Mouse (Mus musculus): ENCODE data around the gene Gm12169.

The Gm12169 gene

DNA sequence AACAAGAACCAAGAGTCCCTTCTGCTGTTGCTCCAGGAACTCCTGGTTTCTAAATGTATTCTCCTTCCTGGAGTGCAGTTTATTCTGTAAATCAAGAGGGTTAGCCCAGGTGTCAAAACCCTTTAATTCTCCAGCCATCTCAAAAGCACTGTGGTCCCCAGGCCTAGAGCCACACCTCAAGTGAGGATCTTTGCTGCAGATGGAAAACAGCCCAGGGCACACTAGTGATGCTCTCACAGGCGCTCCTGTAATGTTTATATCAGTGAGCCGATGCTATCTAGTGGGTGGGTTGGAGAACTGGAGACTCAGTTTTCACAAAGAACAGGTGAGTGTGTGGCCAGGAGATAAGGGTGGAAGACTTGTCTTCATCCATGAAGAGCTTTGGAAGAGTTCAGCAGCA lies at the start of gene Gm12169:
Gene Gm12169 (plus strand): TSS at position 301 of the 400 bp plus-strand sequence.
- no peak for DNase-seq (ENCODE audit: low read depth, low spot score)

DNA sequence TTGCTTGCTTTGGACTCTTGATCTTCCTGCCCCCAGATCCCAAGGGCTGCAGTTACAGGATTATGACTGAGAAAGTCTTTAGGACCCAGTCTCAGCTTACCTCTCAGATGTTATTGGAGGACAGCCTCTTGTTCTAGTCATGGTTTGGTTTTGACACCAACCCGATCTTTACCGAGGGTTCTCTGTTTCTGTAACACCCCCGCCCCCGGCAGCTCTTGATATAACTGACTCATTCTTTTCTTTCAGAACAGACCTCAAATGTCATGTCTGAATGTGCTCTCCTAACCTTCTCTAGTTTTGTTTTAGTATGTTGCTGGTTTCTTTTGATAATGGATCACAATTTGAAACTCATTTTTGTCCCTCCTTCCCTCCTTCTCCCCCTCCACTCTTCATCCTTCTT lies 49.8 kb upstream of the Gm12169 start:
- DNase-seq (ENCODE audit: low read depth, low spot score), result no peak

DNA sequence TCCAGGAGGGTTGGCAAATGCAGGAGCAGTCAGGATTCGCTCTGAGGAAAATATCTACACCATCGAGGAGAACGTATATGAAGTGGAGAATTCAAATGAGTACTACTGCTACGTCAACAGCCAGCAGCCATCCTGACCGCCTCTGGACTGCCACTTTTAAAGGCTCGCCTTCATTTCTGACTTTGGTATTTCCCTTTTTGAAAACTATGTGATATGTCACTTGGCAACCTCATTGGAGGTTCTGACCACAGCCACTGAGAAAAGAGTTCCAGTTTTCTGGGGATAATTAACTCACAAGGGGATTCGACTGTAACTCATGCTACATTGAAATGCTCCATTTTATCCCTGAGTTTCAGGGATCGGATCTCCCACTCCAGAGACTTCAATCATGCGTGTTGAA lies 44.7 kb upstream of the Gm12169 start:
- DNase-seq (ENCODE audit: low read depth, low spot score), result no peak

DNA sequence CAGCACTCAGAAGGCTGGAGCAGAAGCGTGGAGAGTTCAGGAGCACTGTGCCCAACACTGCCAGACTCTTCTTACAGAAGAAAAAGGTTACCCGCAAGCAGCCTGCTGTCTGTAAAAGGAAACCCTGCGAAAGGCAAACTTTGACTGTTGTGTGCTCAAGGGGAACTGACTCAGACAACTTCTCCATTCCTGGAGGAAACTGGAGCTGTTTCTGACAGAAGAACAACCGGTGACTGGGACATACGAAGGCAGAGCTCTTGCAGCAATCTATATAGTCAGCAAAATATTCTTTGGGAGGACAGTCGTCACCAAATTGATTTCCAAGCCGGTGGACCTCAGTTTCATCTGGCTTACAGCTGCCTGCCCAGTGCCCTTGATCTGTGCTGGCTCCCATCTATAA lies 43.5 kb upstream of the Gm12169 start:
- no peak for DNase-seq (ENCODE audit: low read depth, low spot score)

DNA sequence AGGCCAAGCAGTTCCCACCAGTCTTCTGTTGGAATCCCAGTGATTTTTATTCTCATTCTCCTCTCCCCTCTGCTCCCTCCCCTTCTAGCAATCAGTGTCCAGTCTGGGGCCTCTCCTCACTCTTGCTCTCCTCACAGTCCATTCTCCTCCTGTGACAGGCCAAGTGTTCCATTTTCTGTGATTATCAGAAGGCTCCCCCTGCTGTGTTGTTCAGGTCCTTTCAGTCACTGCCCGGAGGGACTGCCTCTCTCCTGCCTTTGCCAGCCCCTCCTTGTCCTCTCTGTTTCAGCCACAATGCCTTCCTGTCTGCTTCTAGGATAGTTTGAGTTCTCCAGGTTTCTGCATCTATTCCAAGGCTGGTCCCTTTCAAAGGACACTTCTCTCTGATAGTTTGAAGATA lies 35.8 kb upstream of the Gm12169 start:
- no peak for DNase-seq (ENCODE audit: low read depth, low spot score)

DNA sequence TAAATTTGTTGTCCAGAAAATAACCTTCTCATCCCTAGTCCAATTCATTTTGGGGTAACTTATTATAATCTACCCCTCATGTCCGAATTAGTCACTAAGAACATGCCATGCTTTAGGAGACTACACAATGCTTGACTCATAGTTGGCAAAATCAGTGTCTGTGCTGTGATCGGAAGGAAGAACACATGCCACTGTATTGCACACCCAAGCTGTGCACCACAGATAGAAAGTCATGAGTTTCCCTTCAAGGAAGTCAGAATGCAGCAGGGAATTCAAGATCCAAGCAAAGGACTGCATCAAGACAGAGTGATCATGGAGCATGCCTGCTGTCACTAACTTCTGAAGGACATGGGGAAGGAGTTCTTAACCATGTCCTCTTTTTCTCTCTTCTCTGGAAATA lies 35.4 kb upstream of the Gm12169 start:
- no peak for DNase-seq (ENCODE audit: low read depth, low spot score)

DNA sequence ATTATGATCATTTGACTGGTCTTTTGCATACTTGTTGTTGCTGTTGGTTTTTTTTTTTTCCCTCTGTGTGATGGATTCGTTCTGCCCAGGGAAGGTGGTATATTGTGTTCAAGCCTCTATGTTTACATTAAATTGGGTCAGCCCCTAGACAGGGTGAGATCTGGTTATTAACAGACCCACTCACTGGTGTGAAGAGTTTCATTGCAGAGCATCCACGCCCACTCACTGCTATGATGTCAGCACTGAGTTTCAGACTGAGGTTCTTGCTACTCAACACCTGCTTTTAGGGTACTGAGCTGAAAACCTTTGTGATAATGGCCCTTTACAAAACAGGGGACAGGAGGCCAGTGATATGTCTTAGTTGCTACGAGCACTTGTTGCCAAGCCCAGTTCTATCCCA lies 16.9 kb upstream of the Gm12169 start:
- no peak for DNase-seq (ENCODE audit: low read depth, low spot score)

DNA sequence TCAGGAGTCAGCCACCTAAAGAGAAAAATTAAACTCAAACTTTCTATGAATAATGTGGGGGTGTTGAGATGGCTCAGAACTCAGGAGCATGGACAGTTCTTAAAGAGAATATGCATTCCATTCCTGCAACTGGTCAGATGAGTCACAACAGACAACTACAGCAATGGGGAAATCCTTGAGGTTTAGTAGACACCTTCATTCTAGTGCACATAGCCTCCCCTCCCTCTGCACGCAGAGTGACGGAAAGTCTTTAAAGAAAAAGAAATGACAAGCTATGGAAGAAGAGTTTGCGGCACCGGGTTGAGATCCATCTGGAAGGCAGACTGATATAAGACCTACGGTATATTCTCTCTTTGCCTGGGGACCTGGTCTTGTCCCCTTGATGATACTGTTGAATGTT lies 14.1 kb upstream of the Gm12169 start:
- no peak for DNase-seq (ENCODE audit: low read depth, low spot score)

DNA sequence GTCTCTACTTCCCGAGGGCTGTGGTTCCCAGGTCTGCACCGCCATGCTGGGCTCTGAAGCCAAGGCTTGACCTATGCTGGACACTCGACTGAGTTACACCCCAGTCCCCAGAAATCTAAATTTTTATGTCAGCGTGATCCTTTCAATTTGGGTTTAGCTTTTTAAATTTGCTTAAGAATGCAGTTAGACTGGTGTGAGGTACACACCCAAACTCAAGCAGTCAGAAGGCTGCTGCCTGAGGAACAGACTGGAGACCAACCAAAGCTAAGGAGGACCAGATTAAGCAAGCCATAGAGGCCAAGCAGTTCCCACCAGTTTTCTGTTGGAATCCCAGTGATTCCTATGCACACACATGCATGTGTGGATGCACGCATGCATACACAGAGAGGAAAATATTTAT lies 2.7 kb upstream of the Gm12169 start:
- DNase-seq (ENCODE audit: low read depth, low spot score), result peak; percentile 77

DNA sequence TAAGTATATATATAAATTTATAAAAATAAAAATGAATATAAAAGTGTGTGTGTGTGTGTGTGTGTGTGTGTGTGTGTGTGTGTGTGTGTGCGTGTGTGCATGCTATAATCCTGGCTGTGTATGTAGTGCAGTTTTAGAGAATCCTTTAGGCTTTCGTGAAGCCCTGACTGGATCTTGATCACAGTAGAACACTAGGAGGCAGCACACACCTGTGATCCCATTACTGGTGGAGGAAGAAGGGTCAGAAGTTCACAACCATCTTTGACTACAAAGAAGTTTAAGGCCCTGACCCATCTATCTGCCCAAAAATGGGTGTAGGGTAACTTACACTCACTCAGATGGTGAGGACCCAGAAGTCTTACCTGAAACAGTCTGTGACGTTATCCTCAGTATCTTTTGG lies 1.3 kb upstream of the Gm12169 start:
- DNase-seq (ENCODE audit: low read depth, low spot score), result peak; percentile 72

DNA sequence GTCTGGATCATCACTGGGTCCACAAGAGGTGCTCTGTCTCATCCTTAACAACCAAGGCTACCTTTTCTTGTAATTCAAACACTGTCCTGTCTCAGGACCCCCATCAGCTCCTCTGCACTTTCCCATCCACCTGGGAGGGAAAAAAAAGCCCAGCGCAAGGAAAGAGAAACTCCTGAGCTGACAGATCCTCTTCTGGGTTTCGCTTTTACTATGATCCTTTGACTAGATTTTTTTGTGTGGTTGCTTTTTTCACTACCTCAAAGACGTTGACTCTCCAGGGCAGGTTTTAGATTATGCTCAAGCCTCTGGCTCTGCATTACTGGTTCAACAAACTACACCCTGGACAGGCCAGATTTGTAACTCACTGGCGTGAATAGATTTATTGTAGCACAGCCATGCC lies 6.1 kb downstream of the Gm12169 start:
- DNase-seq (ENCODE audit: low read depth, low spot score), result no peak

DNA sequence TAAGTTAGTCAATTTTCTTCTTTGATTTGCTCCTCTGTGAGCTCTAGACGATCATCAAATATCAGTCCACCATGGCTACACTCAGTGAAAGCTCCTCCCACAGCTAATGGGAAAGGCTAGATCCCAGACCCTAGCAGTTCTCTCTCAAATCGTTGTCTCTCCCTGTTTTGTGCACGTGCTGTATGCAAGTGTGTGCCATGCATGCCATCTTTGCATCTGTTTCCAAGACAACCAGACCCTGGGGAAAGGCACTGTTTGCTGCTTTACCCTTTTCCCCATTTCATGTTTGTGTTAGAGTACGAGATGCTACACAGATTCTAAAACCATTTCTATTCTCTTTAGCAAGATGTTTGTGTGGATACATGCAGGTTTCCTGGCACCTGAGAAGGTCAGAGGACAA lies 13.0 kb downstream of the Gm12169 start:
- DNase-seq (ENCODE audit: low read depth, low spot score), result peak; percentile 20

DNA sequence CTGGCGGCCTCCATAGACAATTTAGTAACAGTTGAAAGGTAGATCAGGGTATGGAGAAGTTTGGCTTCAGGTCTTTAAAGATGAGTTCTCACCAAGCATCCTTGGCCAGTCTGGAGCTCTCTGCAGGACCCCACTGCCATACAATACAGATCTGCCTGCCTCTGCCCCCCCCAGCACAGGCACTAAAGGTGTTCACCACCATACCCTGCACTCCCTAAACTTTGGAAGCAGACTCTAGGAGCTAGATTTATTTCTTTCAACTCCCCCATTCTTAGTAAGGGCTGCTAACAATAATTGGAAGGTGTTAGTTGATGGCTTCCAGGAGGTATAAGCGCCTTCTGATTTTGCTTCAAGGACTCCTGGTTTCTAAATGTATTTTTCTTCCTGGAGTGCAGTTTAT lies 19.5 kb downstream of the Gm12169 start:
- DNase-seq (ENCODE audit: low read depth, low spot score), result no peak

DNA sequence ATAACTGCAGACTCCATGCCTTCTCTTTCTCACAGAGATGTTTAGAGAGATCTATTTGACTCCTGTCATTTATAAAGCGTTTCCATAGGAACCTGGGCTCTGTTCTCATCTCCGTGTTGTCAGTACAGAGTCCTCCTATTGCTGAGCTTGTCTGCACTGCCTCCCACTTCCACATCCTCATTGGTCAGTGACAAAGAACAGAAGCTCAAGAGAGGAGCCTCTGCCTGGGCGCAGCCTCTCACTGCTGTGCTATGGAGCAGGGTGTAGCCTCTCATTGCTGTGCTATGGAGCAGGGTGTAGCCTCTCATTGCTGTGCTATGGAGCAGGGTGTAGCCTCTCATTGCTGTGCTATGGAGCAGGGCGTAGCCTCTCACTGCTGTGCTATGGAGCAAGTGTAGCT lies 25.7 kb downstream of the Gm12169 start:
- peak; percentile 43 for DNase-seq (ENCODE audit: low read depth, low spot score)

DNA sequence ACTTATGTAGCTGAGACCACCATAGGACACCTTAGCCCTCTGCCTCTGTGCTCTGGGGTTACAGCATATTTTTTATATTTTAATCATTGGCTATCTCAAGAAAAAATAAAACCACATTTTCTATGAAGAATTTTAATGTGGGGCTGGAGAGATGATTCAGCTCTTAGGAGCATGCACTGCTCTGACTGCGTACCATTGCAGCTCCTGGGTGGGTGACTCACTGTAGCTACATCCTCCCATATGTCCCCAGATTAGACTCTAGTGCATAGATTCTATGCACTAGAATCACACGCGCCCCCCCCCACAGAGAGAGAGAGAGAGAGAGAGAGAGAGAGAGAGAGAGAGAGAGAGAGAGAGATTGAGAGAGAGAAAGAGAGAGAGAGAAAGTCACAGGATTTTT lies 28.7 kb downstream of the Gm12169 start:
- DNase-seq (ENCODE audit: low read depth, low spot score), result no peak

DNA sequence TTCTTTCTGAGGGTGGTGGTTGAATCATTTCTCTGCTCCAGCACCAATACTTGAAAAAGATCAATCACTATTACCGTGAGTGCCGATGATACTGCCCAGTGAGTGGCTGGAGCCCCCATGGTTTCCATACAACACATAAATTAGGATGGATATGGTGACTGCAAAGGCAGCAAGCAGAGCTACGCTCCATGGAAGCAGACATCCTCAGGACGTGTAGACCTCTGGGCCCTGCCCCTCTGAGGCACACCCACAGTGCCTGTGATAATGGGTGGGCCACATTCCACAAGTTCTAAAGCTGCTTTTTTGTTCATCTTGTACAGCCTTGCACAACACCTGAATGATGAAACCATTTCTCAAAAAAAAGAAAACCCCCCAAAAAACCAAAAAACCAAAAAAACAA lies 37.1 kb downstream of the Gm12169 start:
- DNase-seq (ENCODE audit: low read depth, low spot score), result peak; percentile 25

DNA sequence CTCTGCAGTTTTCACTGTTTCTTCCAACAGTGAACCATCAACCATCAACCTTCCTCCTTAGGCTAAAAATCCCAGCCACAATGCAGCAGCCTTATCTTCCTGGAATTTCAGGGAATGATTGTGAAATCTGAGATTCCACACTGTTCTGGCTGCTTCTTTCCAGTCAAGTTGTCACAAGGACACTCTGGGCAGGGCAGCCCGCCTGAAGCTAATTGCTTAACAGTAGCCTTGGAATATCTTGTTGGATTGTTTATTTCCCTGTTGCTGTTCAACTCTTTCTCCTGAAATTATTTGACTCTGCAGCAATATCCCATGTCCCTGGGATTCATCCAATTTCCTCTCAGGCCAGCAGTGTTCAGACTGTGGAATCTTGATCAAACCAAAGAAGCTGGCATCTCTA lies 40.7 kb downstream of the Gm12169 start:
- no peak for DNase-seq (ENCODE audit: low read depth, low spot score)

DNA sequence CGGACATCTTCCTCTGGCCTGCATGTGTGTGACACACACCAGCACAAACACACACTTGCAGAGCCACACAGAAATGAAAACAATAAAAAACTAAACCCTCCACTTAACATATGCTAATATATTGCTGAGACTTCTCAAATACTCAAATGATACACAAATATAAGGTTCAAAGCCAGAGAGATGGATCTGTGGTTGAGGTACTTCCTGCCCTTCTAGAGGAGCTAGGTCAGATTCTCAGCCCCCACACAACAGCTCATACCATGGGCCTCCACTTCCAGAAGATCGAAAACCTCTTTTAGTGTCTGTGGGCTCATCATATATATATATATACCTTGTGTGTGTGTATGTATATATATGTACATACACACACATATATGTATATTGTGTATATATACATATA lies 42.0 kb downstream of the Gm12169 start:
- DNase-seq (ENCODE audit: low read depth, low spot score), result no peak

DNA sequence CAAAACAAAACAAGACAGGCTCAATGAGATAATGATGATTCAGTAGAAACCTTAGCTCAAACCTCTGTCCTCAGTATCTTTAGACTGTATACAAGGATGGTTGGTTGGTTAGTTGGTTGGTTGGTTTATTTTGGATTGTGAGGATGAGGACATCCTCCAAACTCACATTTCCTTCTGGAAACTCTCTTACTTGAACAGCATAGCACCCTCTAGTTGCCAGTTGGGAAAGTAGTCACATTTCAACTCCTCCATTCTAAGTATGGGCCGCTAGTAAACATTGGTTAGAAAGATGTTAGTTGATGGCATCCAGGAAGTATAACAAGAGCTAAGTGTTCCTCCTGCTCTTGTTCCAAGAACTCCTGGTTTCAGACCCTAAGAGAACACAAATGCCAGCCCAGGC lies 45.1 kb downstream of the Gm12169 start:
- peak; percentile 28 for DNase-seq (ENCODE audit: low read depth, low spot score)

DNA sequence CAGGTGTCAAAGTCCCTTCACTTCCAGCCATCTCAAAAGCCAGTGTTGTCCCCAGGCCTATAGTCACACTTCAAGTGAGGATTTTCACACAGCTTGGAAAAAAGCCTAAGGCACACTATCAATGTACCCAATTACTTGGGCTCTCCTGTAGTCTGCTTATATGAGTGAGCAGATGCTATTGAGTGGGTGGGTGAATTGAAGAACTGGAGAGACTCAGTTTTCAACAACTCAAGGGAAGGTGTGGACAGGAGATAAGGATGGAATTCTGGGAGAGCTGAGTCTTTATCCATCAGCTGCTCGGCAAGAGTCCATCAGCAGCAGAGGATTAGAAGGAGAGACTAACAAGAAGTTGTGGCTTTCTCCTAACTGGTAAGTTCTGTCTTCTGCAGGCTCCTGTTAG lies 47.3 kb downstream of the Gm12169 start, which contains the start of gene BC053393:
Gene BC053393 (plus strand): TSS at position 210 of the 400 bp plus-strand sequence.
- DNase-seq (ENCODE audit: low read depth, low spot score), result no peak

DNA sequence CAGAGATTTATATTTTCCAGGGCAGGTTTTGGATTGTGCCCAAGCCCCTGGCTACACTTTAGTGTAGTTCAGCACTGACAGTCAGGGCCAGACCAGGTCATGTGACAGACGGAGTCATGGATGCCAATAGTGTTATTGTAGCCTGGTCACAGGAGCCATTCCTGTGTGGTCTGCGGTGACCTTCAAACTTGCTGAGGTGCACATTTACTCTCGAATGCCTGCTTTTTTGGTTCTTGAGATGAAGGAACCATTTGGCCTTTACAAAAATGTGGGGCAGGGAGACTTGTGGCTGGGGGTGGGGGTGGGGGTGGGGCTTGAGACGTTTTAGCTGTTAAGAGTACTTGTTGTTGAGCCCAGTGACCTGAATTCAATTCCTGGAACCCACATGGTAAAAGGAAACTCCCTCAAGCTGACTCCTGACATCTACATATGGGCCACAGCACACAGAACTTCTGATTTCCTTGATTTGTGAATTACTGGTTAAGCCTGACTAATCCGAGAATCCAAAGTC lies 54.8 kb downstream of the Gm12169 start:
- DNase-seq (ENCODE audit: low read depth, low spot score), result no peak

DNA sequence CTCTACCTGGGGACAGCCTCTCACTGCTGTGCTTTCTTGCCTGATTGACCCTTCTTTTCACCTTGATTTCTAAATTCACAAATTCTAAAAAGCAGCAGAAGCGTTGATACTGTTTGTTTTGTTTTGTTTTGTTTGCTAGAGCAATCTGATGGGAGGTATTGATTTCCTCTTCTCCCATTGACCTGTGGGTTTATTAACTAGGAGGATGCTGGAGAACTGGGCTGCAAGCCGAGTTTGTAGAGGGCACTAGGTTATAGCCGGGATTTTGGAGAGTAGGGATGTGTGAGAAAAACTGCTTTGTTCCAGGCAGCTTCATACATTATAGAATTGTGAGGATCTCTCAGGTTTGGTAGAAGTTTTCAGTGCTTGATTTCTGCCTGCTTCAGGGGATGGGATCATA lies 56.4 kb downstream of the Gm12169 start:
- no peak for DNase-seq (ENCODE audit: low read depth, low spot score)

DNA sequence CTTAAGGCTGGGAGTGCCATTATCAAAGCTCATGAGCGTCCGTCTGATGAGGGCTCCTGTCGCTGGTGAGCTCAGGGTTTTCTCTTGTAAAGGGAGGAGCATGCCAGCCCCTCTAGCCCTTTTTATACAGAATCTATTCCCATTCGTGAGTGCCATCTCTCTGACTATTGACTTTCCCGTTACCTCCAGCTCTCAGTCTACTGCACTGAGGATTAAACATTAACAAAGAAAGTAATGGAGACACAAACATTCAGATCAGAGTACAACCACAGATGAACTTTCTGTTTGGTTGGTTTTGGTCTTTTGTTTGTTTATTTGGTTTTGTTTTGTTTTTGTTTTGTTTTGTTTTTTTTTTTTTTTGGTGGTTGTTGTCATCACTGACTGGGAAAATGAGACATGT lies 58.7 kb downstream of the Gm12169 start:
- DNase-seq (ENCODE audit: low read depth, low spot score), result no peak
